Mouse (Mus musculus) heart, embryonic 14.5 days (tissue): ENCODE measurements at regions not wholly inside any gene's neighbourhood (a gene's known extent, or its start where the extent isn't known, plus 50 kb on each side); places are given as distances from the start of the nearest gene placed in this dataset.
"Not testable (repeated sequence)": the region's sequence is repeated elsewhere in the genome, so short reads cannot be mapped to it uniquely, and the experiment has no call there.

Experiments
- ATAC-seq: fragments of 200-750 bp; cut with Nextera tagmentation; 2 replicates; pipeline ENCODE4 v1.8.0; 2017; ENCODE audit warnings: low read depth, moderate TSS enrichment; ENCODE audit not compliant: insufficient number of reproducible peaks, insufficient read depth, low FRiP score
- H3K27ac ChIP-seq, 2 experiments: fragments of 200-500 bp in 1 of 2; fragments of 300-500 bp in 1 of 2; sonication (generic) in 1 of 2; replicated peaks in 1 of 2; 2 replicates each; pipeline ENCODE4 v1.5.1; 2012 to 2014; ENCODE audit warnings: low read depth in 2 of 2, low read length in 2 of 2, control low read depth in 1 of 2, mild to moderate bottlenecking in 1 of 2, mixed read lengths in 1 of 2; ENCODE audit not compliant: control insufficient read depth in 1 of 2, insufficient read depth in 1 of 2
- H3K27me3 ChIP-seq: fragments of 300-500 bp; sonication (generic); 2 replicates; pipeline ENCODE4 v1.6.1; 2014; ENCODE audit warnings: mild to moderate bottlenecking, low read length, control low read depth; ENCODE audit not compliant: control insufficient read depth, insufficient read depth
- H3K36me3 ChIP-seq: fragments of 300-500 bp; sonication (generic); 2 replicates; pipeline ENCODE4 v1.6.1; 2014; ENCODE audit warnings: mild to moderate bottlenecking, control low read depth, low read length, mixed read lengths; ENCODE audit not compliant: control insufficient read depth, insufficient read depth
- H3K4me1 ChIP-seq, 2 experiments: fragments of 200-500 bp in 1 of 2; fragments of 300-500 bp in 1 of 2; sonication (generic) in 1 of 2; 2 replicates each; pipeline ENCODE4 v1.6.1; 2012 to 2014; ENCODE audit warnings: low read length in 2 of 2, control low read depth in 1 of 2, mixed read lengths in 1 of 2; ENCODE audit not compliant: control insufficient read depth in 2 of 2, insufficient read depth in 2 of 2
- H3K4me2 ChIP-seq: fragments of 300-500 bp; sonication (generic); 2 replicates; pipeline ENCODE4 v1.6.1; 2014; ENCODE audit warnings: mild to moderate bottlenecking, low read length
- H3K4me3 ChIP-seq, 2 experiments: fragments of 200-500 bp in 1 of 2; fragments of 300-500 bp in 1 of 2; sonication (generic) in 1 of 2; 2 replicates each; pipeline ENCODE4 v1.5.1; 2012 to 2014; ENCODE audit warnings: low read length in 2 of 2, mild to moderate bottlenecking in 2 of 2, control low read depth in 1 of 2, low read depth in 1 of 2, moderate library complexity in 1 of 2; ENCODE audit not compliant: control insufficient read depth in 1 of 2, insufficient read depth in 1 of 2
- H3K9ac ChIP-seq: fragments of 300-500 bp; sonication (generic); 2 replicates; pipeline ENCODE4 v1.6.1; 2014; ENCODE audit warnings: mild to moderate bottlenecking, low read length
- H3K9me3 ChIP-seq: fragments of 300-500 bp; sonication (generic); 2 replicates; pipeline ENCODE4 v1.6.1; 2016; ENCODE audit warnings: low read length, control low read depth; ENCODE audit not compliant: control insufficient read depth
- WGBS: fragments of 180-500 bp; shearing (Covaris S2); extraction: QIAGEN DNeasy Blood & Tissue Kit; methylation state at CpG from one replicate; pipeline ENCODE4 v1.1.7; 2014; 5-methylcytosine and 5-hydroxymethylcytosine counted together

DNA sequence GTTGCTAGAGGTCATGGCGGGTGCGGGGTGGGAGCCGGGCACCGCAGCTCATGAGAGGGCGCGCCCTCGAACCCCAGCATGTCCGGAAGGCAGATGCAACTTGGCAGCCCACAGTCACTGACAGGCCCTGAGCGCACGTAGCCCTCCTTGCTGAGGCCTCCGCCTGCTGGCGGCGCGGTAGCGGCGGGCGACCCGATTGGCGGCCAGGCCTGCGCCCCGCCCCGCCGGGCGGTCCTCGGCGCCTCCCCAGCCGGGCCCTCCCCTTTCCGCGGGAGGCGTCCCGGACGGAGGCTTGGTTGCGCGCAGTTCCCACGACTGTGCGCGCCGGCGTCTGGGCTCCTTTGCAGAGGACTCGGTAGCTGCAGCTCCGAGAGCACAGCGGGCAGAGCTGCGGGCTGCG, 301.9 kb downstream of the Hpcal1 start:
- H3K4me2 ChIP-seq, result peak overlapping the region; percentile 63
- not testable (repeated sequence) for H3K36me3 ChIP-seq, H3K27me3 ChIP-seq, ATAC-seq, H3K4me1 ChIP-seq, H3K9me3 ChIP-seq, H3K27ac ChIP-seq
- 1% methylated on average over 24 of the region's 44 CpGs for WGBS
- peak overlapping the region; percentile 55 to 57 for H3K4me3 ChIP-seq
- peak overlapping the region; percentile 69 for H3K9ac ChIP-seq

DNA sequence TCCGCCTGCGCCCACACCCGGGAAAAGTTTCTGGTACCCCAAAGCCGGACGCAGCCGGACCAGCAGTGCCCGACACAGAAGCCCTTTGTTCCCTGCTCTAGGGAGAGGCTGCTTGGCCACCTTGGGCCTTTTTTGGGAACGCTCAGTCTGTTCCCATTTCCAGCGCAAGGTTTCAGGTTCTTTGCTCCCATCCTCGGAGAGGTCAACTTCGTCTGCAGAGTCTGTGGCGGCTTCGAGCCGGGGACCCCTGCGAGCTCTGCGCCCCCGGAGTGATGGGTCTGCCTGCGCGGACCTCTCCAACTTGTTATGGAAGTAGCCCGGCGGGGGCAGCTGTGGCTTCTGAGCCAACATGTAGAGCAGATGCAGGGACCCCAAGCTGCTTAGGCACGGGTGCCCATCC, 302.7 kb downstream of the Hpcal1 start:
- not testable (repeated sequence) for H3K36me3 ChIP-seq, H3K27me3 ChIP-seq, H3K27ac ChIP-seq, H3K9me3 ChIP-seq, ATAC-seq, H3K4me1 ChIP-seq
- Histone ChIP-seq H3K4me3 (peak overlapping the region; percentile 55 to 57), H3K4me2 (peak overlapping the region; percentile 63), H3K9ac (peak overlapping the region; percentile 69)
- 8% methylated on average over 15 of the region's 22 CpGs for WGBS
